Mouse (Mus musculus) kidney, adult 10 weeks (tissue): ENCODE results near the gene Rcc1l. TPM values are rescaled to one million over a fixed set of nuclear protein-coding genes. Genes with fewer than 3 reads are reported as not detected.

Source experiments
- polyA plus RNA-seq: library from polyadenylated mRNA; stranded (reverse); fragments of 350-450 nt; fragmentation: Illumina TruSeq; extraction: RNeasy Lipid Tissue Mini Kit (QIAGEN cat#74804); gene quantifications from one replicate; pipeline ENCODE4 v1.2.3, GENCODE M21; 2014; ENCODE audit warnings: low read depth, low replicate concordance

The Rcc1l gene
- polyA plus RNA-seq, result 2.0 TPM

DNA sequence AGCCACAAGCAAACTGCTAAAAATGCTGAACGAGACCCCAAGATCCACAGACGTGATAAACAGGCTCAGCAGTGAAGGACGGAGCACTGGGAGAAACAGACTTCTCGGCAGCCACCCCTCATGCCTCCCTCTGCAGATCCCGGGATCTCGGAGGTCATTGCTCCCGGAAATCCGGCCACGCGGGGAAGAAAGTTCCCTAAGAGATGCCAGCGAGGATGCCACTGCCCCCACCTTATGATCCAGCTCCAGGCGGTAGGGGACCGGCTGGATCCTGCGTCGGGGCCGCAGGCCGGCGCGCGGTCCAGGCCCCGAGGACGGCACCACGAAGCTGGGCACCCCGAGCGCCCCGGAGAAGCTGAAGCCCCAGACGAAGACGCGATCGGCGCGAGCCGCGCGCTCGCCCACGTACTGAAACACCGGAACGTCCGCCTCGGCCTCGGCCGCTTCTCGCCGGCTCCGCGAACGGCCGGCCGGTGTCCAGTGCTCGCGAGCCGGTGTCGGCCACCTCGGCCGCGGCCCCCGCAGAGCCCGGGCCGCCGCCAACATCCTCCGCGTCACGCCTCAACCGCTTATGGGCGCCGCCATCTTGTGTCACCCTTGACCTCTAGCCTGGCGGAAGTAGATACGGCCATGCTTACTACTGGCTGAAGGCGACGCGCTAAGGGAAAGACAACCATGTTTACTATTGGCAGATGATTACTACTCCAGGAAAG is at the start of gene Rcc1l:
TSS of gene Rcc1l (minus strand) at position 606 of the 713 bp plus-strand sequence.

GRCm38 (mm10) chr5:134183880-134184808 is 7.6 kb upstream of the Rcc1l start, which contains the start of gene Gtf2ird2:
Gene Gtf2ird2, plus strand, starts transcription at chr5:134184019.

GRCm38 (mm10) chr5:134099496-134100211 is 76.9 kb downstream of the Rcc1l start, which contains the start of gene Castor2:
Gene Castor2, plus strand, starts transcription at chr5:134099711.

Other genes with a start within 250 kb of the Rcc1l start
- gene Castor2, start 77.1 kb downstream of the Rcc1l start, polyA plus RNA-seq, result 10.7 TPM
- 2.3 TPM for gene Gtf2ird2, start 7.2 kb upstream of the Rcc1l start, polyA plus RNA-seq
- gene Ncf1, start 52.9 kb upstream of the Rcc1l start, polyA plus RNA-seq, result 0.57 TPM
- gene Gtf2i, start 138.0 kb upstream of the Rcc1l start, polyA plus RNA-seq, result 66.4 TPM